Mouse (Mus musculus) cerebellum, adult 2 months (tissue): ENCODE measurements around the gene Olfr1106. TPM values are rescaled to one million over a fixed set of nuclear protein-coding genes. Genes with fewer than 3 reads are reported as not detected.

ENCODE experiments used
- DNase-seq, 2 experiments: peaks; one replicate each; pipeline ENCODE4 v3.0.0; 2021
- H3K27ac ChIP-seq: fragments of 200-500 bp; 2 replicates; pipeline ENCODE4 v1.5.1; 2012; ENCODE audit warnings: low read length, control low read depth, inconsistent platforms; ENCODE audit not compliant: insufficient read depth
- H3K27me3 ChIP-seq: fragments of 200-500 bp; 2 replicates; pipeline ENCODE4 v1.6.1; 2012; ENCODE audit warnings: inconsistent platforms, mild to moderate bottlenecking, low read length, moderate library complexity; ENCODE audit not compliant: control insufficient read depth, insufficient read depth
- H3K4me1 ChIP-seq: fragments of 200-500 bp; 2 replicates; pipeline ENCODE4 v1.6.1; 2011; ENCODE audit warnings: low read length; ENCODE audit not compliant: control insufficient read depth, insufficient read depth
- H3K4me3 ChIP-seq: fragments of 200-500 bp; replicated peaks from 2 replicates; pipeline ENCODE3; 2011; ENCODE audit warnings: mild to moderate bottlenecking, low read depth, low read length, control low read depth; ENCODE audit not compliant: insufficient read depth
- CTCF ChIP-seq: fragments of 200-500 bp; IDR thresholded peaks from 2 replicates; pipeline ENCODE4 v1.5.1; 2011; ENCODE audit warnings: low read depth, mild to moderate bottlenecking, control low read depth, low read length, moderate library complexity, borderline replicate concordance; ENCODE audit not compliant: insufficient read depth
- POLR2A ChIP-seq: fragments of 200-500 bp; IDR thresholded peaks from 2 replicates; pipeline ENCODE4 v1.6.1; 2011; ENCODE audit warnings: low read length, control low read depth, borderline replicate concordance; ENCODE audit not compliant: insufficient read depth
- WGBS: fragments of 180-500 bp; shearing (Covaris S2); methylation state at CpG from one replicate; pipeline ENCODE4 v1.1.7; 2018; 5-methylcytosine and 5-hydroxymethylcytosine counted together
- polyA plus RNA-seq: library from polyadenylated mRNA; depleted of rRNA; stranded (reverse); fragments of >200 nt; gene quantifications from 2 replicates; pipeline ENCODE4 v1.2.3, GENCODE M21; 2012; rRNA removed

The Olfr1106 gene
- polyA plus RNA-seq: not detected in 2 replicates

DNA sequence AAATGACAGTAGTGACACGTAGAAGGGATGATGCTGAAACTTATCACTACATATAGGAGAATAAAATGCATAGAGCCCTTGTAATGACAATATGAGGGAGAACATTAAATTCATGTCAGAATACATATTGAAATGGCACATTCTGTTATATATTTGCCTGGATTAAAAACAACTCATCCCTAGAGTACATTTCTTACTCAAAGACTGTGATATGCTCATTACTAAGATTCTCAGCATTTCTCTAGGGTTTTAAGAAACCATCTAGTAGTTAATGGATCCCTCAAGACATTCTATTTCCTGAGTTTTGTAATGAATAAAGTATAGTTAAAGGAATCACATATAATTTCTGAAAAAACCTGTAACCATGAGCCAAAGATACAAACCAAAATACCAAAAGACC is at the start of gene Olfr1106:
Gene Olfr1106, minus strand, starts transcription at position 101 of the 400 bp plus-strand sequence.
- TF ChIP-seq POLR2A (no peak), CTCF (no peak)
- WGBS: 57% methylated on average over 1 of the region's 1 CpGs
- no peaks in the 10 kb centered on the region for H3K4me1 ChIP-seq
- no peaks in the 10 kb centered on the region for H3K27me3 ChIP-seq
- no peak within 1 kb of the TSS for H3K27ac ChIP-seq
- no peak within 1 kb of the TSS for H3K4me3 ChIP-seq
- no peak for DNase-seq

DNA sequence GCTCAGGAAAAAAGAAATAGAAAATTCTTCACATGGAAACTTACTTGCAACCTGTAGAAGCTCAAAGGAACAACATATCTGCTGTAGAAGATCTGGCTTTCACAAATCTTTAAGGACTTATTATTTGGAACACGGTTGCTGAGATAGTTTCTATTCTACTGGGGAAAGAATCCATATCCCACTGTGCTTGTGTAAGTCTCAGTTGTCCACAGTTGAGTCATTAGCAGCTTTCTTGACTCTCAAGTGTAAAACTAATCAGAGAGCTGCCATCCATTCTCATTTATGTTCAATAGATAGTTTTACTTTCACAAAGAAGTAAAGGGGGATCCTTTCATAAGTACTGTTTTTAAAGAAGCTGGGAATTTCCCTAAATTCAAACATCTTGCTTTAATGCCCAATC is 43.8 kb upstream of the Olfr1106 start, which contains the start of gene Olfr1109:
Gene Olfr1109, minus strand, starts transcription at position 101 of the 400 bp plus-strand sequence.
- 38% methylated on average over 1 of the region's 1 CpGs for WGBS
- Histone ChIP-seq H3K4me3 (no peak within 1 kb of the TSS), H3K27me3 (no peaks in the 10 kb centered on the region), H3K27ac (no peak within 1 kb of the TSS), H3K4me1 (no peaks in the 10 kb centered on the region)
- TF ChIP-seq CTCF: no peak
- TF ChIP-seq POLR2A: no peak
- DNase-seq: no peak

DNA sequence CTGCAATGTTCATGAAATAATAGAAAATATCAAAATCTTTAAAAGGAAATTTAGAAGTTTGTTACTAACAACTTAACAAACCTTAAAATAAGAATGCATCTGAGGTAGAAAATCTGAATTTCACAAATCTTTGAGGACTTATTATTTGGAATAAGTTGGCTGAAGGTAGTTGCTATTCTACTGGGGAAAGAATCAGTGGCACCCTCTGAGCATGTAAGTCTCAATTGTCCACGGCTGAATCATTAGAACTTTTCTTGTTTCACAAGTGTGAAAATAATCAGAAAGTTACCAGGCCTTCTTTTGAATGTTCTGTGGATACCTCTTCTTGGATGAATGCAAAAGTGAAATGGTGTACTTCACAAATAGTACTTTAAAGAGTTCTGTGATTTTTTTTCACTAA is 23.6 kb upstream of the Olfr1106 start, which contains the start of gene Olfr1107:
Gene Olfr1107, minus strand, starts transcription at position 101 of the 400 bp plus-strand sequence.
- Histone ChIP-seq H3K4me3 (no peak within 1 kb of the TSS), H3K27ac (no peak within 1 kb of the TSS), H3K27me3 (no peaks in the 10 kb centered on the region), H3K4me1 (no peaks in the 10 kb centered on the region)
- DNase-seq: no peak
- WGBS: 65% methylated on average over 1 of the region's 1 CpGs
- TF ChIP-seq CTCF (no peak), POLR2A (no peak)

DNA sequence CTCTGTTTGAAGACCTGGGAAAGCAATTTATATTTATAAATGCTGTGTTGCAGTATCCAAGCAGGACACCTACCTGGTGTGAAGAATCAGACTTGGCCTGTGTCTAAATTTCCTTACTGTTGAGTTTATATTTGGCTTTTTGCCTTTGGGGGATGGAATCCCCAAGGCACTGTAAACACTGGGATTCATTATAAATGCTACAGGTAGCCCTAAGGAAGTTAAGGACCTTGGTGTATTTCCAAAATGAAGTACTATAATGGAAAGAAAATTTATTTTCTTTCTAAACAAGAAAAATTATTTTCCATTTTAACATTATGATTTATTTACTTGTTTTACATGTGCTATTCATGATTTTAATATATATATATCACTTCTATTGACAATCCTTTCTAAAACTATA is 15.6 kb downstream of the Olfr1106 start, which contains the start of gene Olfr1105:
Gene Olfr1105, minus strand, starts transcription at position 101 of the 400 bp plus-strand sequence.
- Histone ChIP-seq H3K27me3 (no peaks in the 10 kb centered on the region), H3K4me1 (no peaks in the 10 kb centered on the region), H3K4me3 (no peak within 1 kb of the TSS), H3K27ac (no peak within 1 kb of the TSS)
- TF ChIP-seq CTCF (no peak), POLR2A (no peak)
- no peak for DNase-seq

DNA sequence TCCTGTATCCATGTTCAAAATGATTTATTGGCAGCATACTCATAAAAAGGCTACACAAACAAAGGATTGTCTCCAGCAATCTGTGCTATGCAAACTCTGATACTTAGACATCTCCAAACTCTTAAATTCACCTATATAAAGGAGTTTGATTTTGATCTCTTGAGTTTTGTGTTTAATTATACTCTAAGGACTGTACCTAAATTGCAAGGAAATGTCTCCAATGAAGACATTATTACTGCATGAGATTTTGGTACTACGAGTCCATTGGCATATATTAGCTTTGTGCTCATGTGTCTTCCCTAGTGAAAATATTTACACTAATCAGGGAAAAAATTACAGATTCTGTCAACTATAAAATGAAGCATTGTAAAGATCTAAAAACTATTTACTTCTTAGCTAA is 25.1 kb downstream of the Olfr1106 start, which contains the start of gene Olfr1104:
Gene Olfr1104, minus strand, starts transcription at position 101 of the 400 bp plus-strand sequence.
- Histone ChIP-seq H3K4me1 (no peaks in the 10 kb centered on the region), H3K27me3 (no peaks in the 10 kb centered on the region), H3K27ac (no peak within 1 kb of the TSS), H3K4me3 (no peak within 1 kb of the TSS)
- TF ChIP-seq CTCF: no peak
- TF ChIP-seq POLR2A: no peak
- WGBS: 88% methylated on average over 1 of the region's 1 CpGs
- no peak for DNase-seq

DNA sequence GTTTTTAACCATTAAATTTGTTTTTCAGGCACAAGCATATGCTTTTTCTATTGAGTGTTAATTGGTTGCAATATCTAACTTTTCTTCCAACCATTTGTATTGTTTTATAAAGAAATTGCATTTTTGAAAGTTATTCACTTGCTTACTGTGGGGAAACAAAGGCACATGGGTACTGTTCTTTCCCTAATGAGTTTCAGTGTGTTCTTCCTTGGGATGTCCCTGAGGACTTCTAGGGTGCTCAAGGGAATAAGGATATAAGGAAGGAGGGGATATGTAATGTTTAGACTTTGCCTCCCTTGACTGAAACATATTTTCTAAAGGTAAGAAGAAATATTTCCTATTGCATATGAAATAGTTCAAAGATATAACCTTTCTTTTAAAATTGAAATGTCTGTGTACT is 54.0 kb downstream of the Olfr1106 start, which contains the start of gene Olfr1102:
Gene Olfr1102, plus strand, starts transcription at position 301 of the 400 bp plus-strand sequence.
- Histone ChIP-seq H3K27me3 (no peaks in the 10 kb centered on the region), H3K27ac (no peak within 1 kb of the TSS), H3K4me3 (no peak within 1 kb of the TSS), H3K4me1 (no peaks in the 10 kb centered on the region)
- DNase-seq: no peak
- TF ChIP-seq POLR2A: no peak
- no peak for TF ChIP-seq CTCF

Other genes with a start within 250 kb of the Olfr1106 start
- gene Olfr141, start 242.3 kb downstream of the Olfr1106 start, polyA plus RNA-seq: not detected in 2 replicates
- gene Olfr1094, start 227.6 kb downstream of the Olfr1106 start, polyA plus RNA-seq: not detected in 2 replicates
- gene Olfr1095, start 200.6 kb downstream of the Olfr1106 start, polyA plus RNA-seq: not detected in 2 replicates
- gene Gm13723, start 177.5 kb downstream of the Olfr1106 start, polyA plus RNA-seq: not detected in 2 replicates
- gene Olfr1097, start 160.1 kb downstream of the Olfr1106 start, polyA plus RNA-seq: not detected in 2 replicates
- gene Olfr1098, start 127.7 kb downstream of the Olfr1106 start, polyA plus RNA-seq: not detected in 2 replicates
- gene Olfr1099, start 91.6 kb downstream of the Olfr1106 start, polyA plus RNA-seq: not detected in 2 replicates
- not detected in 2 replicates for gene Olfr1100, start 72.3 kb downstream of the Olfr1106 start, polyA plus RNA-seq
- not detected in 2 replicates for gene Olfr1101, start 61.1 kb downstream of the Olfr1106 start, polyA plus RNA-seq
- gene Olfr1102, start 53.9 kb downstream of the Olfr1106 start, polyA plus RNA-seq: not detected in 2 replicates
- not detected in 2 replicates for gene Olfr1104, start 25.2 kb downstream of the Olfr1106 start, polyA plus RNA-seq
- gene Olfr1105, start 15.7 kb downstream of the Olfr1106 start, polyA plus RNA-seq: not detected in 2 replicates
- not detected in 2 replicates for gene Olfr1107, start 23.5 kb upstream of the Olfr1106 start, polyA plus RNA-seq
- gene Olfr1109, start 43.7 kb upstream of the Olfr1106 start, polyA plus RNA-seq: not detected in 2 replicates
- gene Olfr259, start 62.3 kb upstream of the Olfr1106 start, polyA plus RNA-seq: not detected in 2 replicates
- gene Olfr1110, start 88.0 kb upstream of the Olfr1106 start, polyA plus RNA-seq: not detected in 2 replicates
- not detected in 2 replicates for gene Olfr1111, start 100.4 kb upstream of the Olfr1106 start, polyA plus RNA-seq
- not detected in 2 replicates for gene Olfr1112, start 135.5 kb upstream of the Olfr1106 start, polyA plus RNA-seq
- gene Olfr1113, start 156.7 kb upstream of the Olfr1106 start, polyA plus RNA-seq: not detected in 2 replicates
- not detected in 2 replicates for gene Olfr1115, start 195.7 kb upstream of the Olfr1106 start, polyA plus RNA-seq
- not detected in 2 replicates for gene Olfr1116, start 215.3 kb upstream of the Olfr1106 start, polyA plus RNA-seq